Mouse (Mus musculus): ENCODE results near the gene Tmem116.

- no peak for TF ChIP-seq CTCF (IDR thresholded peaks at IDR 0.05; ENCODE audit: control insufficient read depth, insufficient read depth, insufficient read length)
- no peak for TF ChIP-seq MAX (IDR thresholded peaks at IDR 0.05)
- TF ChIP-seq USF1 (IDR thresholded peaks at IDR 0.05; ENCODE audit: low read depth) = no peak
- no peak for TF ChIP-seq CEBPB (IDR thresholded peaks at IDR 0.05; ENCODE audit: low read depth)
These were observed 85.3 kb downstream of the Tmem116 start for GRCm38 (mm10) chr5:121536921-121537555.
